Mouse (Mus musculus): ENCODE measurements at regions not wholly inside any gene's neighbourhood (a gene's known extent, or its start where the extent isn't known, plus 50 kb on each side); places are given as distances from the start of the nearest gene placed in this dataset.

DNA sequence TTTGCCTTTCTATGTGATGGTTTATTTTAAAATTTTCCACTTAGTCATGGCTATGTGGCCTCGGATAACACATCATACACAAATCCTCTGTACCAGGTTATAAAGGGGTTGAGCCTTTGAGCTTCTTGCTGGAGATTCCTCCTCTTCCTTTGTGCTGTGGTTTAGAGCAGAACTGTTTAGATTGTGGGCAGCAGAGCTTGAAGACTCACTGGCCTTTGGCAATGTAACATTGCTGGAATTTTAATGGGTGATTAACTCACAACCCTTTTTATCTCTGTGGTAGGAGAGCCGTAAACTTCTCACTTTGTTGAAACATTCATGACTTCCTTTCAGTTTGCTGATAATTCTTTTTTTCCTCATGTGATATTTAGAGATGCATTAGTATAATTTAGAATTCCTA, 413.0 kb downstream of the Lmo7 start:
- DNase-seq: peak; percentile 4

DNA sequence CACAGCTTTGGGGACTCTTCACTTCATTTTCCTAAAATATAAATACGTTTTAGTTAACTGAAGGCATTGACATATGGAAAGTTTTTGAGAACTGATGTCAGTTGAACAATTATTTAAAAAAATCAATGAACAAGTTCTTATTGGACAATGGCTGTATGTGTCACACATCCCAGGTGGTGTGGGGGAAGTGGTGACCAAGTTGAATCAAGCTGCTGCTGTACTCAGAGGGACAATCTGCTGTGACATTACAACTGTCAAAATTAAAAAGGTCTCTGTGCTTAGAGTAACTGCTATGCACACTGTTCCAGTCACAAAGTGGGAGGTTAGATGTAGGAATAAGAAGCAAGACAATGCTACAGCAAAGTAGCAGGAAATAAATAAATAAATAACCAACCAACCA, 409.2 kb downstream of the Lmo7 start:
- no peak for DNase-seq

DNA sequence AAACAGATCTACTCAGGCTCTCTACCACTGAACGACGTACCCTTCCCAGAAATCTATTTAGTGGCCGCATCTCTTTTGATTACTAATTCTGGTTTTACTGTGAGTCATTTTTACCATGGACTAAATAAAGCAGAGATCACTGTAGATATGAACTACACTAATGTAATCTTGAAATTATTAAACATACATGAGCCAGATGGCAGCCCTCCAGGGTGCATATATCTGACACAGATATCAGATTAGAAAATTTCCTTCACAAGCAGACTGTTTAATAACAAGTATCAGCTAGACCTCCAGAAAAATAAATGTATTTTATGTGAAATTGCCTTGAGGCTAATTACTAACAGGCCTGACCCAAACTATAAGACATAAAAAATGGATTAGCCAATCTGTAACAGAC, 388.4 kb downstream of the Lmo7 start:
- no peak for DNase-seq

DNA sequence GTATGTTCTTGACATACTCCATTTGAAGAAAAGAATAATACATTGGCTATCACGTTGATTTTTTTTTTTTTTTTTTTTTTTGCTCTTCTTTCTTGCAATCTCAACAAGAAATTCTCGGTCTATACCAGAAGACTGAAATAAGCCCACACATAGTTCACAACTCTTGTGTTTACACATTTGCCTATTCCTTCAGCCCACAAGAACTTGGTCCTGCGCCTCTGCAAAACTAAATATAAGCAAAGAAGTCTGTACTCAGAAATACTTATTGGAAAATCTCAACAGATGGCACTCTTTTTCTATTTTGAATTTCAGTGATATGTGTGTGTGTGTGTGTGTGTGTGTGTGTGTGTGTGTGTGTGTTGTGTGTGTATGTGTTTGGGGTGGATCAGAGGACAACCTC, 376.4 kb downstream of the Lmo7 start:
- no peak for DNase-seq

DNA sequence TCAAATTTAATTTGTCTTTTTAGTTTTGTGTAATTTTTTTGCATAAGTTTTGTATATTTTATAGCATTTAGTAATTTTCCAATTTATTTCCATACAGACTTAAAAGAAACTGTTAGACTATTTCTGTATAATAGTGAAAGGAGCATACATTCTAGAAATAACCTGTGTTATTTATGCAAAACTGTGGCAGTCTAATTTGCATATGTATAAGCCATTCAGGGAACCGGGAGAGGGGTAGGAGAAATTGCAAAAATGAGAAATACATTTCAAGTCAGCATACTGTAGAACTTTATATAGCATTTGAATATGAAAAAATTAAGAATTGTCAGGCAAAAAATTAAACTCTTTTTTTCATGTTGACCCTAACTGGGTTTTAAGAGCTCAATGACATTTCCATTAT, 364.3 kb downstream of the Lmo7 start:
- no peak for DNase-seq

DNA sequence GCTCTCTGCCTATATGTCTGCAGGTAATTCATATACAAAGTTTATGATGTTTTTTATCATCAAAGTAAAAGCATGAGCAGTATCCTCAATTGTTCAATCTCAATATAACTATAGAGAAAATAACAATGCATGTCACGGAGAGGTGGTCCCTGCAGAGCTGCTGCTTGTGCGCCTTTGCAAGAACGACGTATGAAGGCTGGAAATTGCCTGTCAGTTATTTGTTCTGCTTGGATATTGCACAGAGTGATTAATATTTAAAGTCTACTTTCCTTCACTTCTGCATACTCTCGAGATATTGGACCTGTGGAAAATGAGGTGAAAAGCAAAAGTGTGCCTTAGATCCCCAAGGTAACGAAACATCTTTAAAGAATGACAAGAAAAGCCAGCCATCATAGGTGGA, 362.8 kb downstream of the Lmo7 start:
- DNase-seq: no peak

DNA sequence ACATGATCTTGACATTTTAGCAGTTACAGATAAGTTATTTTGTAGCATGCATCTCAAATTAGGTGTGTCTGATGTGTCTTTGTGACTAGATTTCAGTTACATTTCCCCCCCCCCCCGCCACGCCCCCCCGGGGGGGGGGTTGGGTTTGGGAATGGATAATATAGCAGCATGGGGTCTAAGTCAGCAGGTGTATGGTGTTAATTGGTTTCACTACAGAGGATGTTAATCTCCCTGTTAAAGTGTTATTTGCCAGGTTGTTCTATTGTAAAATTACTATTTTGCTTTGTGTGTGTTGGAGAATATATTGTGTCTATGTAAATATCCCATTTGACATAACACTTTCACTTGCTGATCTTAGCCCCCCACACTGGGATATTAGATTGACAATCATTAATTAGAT, 319.2 kb downstream of the Lmo7 start:
- no peak for DNase-seq

DNA sequence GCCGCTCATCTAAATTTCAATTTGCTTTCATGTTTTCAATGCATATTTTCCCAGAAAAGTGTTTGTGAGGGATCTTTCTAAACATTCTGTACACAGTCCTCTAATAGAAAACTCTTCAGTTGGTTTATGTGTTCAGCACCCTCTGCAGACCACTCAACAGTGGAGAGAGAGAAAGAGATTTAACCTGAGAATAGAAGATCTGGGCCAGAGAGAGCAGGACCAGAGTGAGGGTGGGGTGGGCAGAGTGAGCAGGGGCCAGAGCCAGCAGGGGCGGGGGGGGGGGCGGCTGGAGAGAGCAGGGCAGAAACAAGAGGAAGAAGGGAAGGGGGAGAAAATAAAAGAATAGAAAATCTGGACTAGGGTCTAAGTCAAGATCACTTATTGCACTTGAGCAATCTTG, 318.7 kb downstream of the Lmo7 start:
- no peak for DNase-seq

DNA sequence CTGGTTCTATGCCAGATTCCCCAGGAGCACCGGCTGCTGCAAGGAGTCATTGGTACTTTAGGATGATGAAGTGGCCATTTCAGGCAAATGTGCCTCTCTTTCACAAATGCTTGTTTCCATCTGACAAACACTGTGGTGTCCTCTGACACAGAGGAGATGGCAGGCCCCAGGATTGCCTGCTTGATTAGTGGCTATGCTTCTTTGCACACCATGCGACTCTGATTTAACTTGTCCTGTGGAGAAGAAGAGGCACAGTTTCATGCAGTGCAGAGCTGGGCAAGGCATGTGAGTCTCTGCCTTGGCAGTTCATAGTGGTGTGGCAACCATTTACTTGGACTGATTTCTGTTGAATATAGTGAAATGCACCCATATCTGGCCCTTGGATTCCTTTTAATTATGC, 308.4 kb downstream of the Lmo7 start:
- DNase-seq: no peak

DNA sequence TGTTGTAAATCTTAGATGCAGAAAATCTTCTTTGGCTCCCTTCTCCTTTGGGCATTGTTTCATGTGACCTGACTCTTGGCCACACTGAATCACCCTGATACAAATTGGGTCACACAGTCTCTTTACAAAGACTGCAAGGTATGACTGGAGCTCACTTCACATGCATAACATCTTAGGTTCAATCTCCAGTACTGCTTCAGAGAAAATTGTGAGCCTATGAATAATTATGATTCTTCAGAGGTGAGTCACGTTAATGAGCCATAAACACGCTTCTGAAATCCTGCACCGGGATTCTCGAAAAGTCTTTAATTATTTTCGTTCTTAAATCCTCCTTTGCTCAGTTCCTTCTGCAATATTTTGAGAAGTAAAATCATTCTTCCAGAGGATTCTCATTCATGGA, 307.7 kb downstream of the Lmo7 start:
- no peak for DNase-seq

DNA sequence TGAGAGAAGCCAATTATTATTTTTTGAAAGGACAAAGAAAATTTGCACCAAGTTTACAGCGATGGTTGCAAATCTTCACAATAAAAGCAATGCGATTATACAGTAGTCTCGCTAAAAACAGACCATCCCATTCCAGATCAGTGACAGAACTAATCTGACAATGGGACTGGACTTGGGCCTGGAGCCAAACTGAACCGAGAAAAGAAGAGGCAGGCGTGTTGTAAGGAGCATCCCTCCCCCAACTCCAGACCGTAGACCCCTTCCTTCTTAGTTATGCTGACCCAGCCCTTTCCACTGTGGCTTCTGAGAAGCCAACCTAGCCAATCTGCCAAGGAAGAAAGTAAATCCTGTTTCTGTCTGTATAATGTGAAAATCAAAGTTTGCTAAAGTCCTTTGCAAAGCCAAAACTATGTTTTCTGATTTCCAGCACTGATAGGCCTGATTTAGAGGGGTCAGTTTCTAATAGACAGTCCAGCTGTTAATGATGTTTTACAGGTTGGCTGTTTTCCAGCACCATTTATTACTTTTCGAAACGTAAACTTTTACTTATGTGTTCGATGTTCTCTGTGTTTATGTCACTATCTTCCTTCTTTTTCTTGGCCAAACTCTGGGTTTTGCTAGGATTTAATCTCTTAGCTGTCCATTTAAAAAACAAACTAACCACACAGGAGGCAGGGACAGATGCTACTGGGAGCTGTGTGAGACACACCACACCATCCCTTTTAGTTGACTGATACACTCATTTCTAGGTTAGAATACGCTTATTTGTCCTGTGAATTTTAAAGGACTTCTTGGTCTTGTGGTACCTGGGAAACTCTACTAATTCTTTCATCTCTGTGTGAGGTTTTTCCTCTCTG, 301.5 kb downstream of the Lmo7 start:
- no peak for DNase-seq

DNA sequence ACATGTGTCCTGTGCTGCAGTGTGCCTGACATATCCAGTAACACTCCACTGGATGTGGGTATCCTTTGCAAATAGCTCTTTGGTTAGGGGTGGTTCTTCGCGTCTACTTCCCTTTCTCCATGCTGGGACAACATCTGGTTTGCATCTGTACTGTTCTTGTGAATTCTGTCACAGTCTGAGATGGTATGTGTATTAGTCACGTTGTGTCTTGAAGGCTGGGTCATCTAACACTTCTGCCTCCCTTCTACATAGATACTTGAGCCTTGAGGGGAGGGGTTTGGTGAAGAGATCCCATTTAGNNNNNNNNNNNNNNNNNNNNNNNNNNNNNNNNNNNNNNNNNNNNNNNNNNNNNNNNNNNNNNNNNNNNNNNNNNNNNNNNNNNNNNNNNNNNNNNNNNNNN, 294.9 kb downstream of the Lmo7 start:
- no peak for DNase-seq

DNA sequence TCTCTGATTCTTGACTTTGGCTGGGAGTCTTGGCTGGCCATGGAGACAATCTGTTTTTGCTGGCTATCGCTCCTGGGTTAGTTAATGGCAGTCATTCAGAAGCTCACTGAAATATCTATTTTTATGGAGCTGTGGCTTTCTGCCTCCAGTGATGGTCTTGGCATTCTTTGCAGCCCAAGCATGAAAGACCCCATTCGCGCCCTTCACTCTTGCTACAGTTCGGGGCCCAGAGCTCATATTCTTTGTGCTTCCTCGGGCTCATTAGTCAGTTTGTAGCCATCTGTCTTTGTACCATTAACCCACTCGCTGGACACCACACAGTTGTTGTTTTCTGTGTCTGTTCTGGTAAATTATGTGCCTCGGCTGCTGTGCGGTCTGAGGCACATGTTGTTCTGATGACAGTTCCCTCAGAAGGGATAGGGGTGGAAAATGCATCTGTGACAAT, 290.4 kb downstream of the Lmo7 start:
- no peak for DNase-seq

DNA sequence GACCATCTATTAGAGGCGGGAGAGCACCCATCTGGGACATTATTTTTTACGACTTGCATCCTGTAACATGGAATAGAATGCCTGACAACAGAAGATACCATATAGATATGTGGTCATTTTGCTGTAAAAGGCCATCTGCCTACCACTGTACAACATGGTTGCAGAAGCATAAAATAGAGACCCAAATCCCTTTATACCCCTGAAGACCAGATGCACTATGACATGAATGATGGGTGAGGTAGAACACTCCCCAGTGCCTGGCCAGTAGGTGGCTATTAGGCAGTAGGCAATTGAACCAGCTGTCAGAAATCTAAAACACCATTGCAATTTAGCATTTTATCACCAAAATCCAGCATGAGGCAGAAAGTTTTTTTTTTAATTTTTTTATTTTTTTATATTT, 289.6 kb downstream of the Lmo7 start:
- DNase-seq: no peak

DNA sequence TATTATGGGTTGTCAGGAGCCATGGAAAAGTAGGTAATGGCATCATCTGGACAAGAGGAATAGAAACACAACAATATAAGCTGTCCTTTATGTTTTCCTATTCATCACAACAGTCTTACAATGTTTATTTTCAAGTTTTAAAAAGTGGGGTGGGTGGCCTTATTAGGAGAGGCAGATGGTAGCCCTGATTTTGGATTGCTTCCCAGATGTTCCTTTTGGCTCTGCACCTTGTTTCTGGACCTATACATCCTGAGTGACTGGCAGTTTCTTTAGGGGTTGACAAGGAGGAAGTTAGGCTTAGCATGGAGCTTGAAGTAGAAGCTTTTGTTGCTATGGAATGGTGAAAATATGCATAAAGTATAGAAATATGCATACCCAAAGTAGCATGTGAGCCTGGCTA, 286.8 kb downstream of the Lmo7 start:
- DNase-seq: no peak

DNA sequence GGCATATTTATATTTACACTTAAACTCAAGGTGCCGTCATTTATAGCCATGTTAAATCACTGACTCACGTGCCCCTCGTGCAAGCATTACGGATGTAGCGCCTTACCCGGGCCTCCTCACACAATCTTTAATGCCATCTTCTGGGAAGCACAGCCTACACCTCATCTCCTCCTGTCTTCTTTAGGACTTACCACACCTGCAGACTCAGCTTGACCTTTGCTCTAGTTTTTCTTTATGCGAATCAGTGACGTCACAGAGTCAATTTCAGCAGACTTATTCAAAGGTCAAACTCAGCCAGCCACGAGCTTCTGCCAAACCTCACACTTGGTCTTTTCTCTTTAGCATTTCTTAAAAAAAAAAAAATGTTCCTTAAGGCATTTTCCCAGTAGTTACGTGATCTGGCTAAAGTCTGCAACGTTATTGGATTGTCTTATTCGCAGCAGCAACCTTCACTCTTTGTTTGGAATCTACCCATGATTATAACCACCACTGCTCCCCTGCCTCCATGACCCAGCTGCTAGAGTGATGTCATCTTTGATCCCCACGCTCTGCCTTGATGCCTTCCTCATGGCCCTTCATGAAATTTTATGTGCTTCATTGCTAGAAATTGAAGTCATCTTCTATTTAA, 285.3 kb downstream of the Lmo7 start:
- DNase-seq: peak; percentile 6

DNA sequence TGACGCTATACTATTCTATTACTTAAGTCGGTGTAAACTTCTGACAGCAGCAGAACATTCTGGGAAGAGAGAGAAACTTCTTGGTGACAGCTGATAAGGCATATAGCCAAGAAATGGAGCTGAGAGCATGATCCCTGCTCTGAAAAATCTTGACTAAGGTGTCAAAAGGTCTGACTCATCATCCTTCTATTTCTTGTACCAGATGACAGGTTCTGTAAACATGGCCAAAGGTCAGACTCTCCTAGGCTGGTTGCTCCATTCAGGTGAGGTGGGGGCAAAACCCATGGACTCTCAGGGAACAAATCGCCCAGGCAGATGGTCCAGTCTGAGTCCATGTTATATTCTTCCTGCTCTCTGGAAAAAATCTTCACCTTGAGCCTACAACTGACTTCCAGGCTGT, 283.5 kb downstream of the Lmo7 start:
- peak; percentile 8 for DNase-seq

DNA sequence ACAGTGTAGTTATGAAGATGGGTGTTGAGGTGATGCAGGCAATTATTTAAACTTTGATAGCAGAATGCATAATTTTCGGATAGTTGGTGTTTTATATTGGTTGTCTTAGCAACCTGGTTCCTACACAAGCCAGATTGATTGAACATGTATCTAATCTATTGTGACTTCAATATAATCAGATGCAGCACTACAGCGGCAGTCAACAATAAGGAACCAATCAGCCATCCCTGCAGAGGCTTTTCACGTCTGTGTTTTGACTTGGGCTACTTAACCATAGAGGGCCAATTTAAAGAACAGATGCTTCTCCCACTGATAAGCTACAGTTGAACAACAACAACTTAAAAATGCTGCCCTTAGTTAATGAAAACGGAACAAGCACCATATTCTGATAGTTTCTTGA, 267.8 kb downstream of the Lmo7 start:
- no peak for DNase-seq

DNA sequence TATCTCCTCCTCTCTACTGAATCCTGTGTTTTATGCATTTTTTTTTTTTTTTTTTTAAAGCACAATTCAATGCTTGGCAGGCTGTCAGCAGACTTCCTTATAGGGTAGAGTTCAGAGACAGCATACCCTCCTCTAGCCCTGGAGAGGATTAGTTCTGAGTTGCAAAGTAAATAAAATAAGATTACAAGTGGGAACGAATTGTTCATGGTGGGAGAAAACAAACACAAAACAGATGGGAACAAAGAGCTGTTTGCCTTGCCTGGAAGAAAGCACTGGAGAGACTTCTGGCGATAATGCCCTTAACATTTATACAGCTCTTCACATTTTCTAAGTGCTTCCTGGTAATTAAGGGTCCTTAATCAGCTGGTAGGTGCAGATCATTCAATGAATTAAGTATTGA, 254.6 kb downstream of the Lmo7 start:
- no peak for DNase-seq

Measured in kidney, adult 11 months (tissue).